ENCODE assay signal across 20 mouse cellular contexts in genomic region chr2:180396211-180396610, GRCm38 (mm10).
"Had no signal": no experiment of that assay in that cellular context is flagged by ENCODE, and none has a peak within 500 bp of the region (broad histone marks: within the 10 kb centered on the region; RNA-seq: fewer than 3 reads in every experiment).

No protein-coding gene starts in this region.

- H3K4me3 ChIP-seq: limb, embryonic 12.5 days; limb, embryonic 15.5 days; neural tube, embryonic 12.5 days; neural tube, embryonic 15.5 days; stomach, embryonic 15.5 days had no signal

- H3K4me1 ChIP-seq: limb, embryonic 12.5 days; limb, embryonic 15.5 days; neural tube, embryonic 12.5 days; neural tube, embryonic 15.5 days; stomach, embryonic 15.5 days had no signal

- H3K9me3 ChIP-seq: limb, embryonic 12.5 days; limb, embryonic 15.5 days; neural tube, embryonic 12.5 days; neural tube, embryonic 15.5 days; stomach, embryonic 15.5 days had no signal

- DNase-seq: kidney, postnatal 14 days; kidney, postnatal 4 days; left cerebral cortex, postnatal 4 days; liver, postnatal 0 days; lung, embryonic 14.5 days; midbrain, embryonic 14.5 days; right cerebral cortex, adult 18-20 months; right cerebral cortex, postnatal 14 days; right cerebral cortex, postnatal 4 days; spleen, adult 18-20 months; thymus, postnatal 25 days had no signal

- H3K9ac ChIP-seq: limb, embryonic 12.5 days; limb, embryonic 15.5 days; liver, embryonic 14.5 days; liver, postnatal 0 days; lung, embryonic 14.5 days; neural tube, embryonic 12.5 days; neural tube, embryonic 15.5 days; stomach, embryonic 15.5 days had no signal

- ATAC-seq: liver, postnatal 0 days; lung, postnatal 0 days had no signal

- H3K27me3 ChIP-seq: stomach, embryonic 15.5 days had no signal

- H3K27ac ChIP-seq: limb, embryonic 12.5 days; limb, embryonic 15.5 days; liver, embryonic 14.5 days; macrophage; neural tube, embryonic 12.5 days; neural tube, embryonic 15.5 days; stomach, embryonic 15.5 days had no signal

- H3K4me2 ChIP-seq: limb, embryonic 12.5 days; limb, embryonic 15.5 days; liver, embryonic 11.5 days; lung, embryonic 14.5 days; neural tube, embryonic 12.5 days; neural tube, embryonic 15.5 days; stomach, embryonic 15.5 days had no signal

- H3K36me3 ChIP-seq: limb, embryonic 12.5 days; limb, embryonic 15.5 days; neural tube, embryonic 12.5 days; neural tube, embryonic 15.5 days; stomach, embryonic 15.5 days had no signal
